Mouse (Mus musculus) splenic B cell, adult 2 months (primary cell): ENCODE measurements around the gene Gm3138.
"Not testable (repeated sequence)": the region's sequence is repeated elsewhere in the genome, so short reads cannot be mapped to it uniquely, and the experiment has no call there.

Experiments used
- DNase-seq: peaks from one replicate; pipeline ENCODE4 v3.0.0-alpha.2; 2011; ENCODE audit warnings: low read depth, low spot score
- H3K27me3 ChIP-seq: 2 replicates; pipeline ENCODE4 v1.6.1; 2012; ENCODE audit warnings: mild to moderate bottlenecking, low read length, moderate library complexity, mixed read lengths; ENCODE audit not compliant: control insufficient read depth, poor library complexity, insufficient read depth, severe bottlenecking
- H3K36me3 ChIP-seq: 2 replicates; pipeline ENCODE4 v1.6.1; 2012; ENCODE audit warnings: mild to moderate bottlenecking, low read length, moderate library complexity, mixed read lengths; ENCODE audit not compliant: control insufficient read depth, poor library complexity, insufficient read depth, severe bottlenecking

Gm3138 gene

DNA sequence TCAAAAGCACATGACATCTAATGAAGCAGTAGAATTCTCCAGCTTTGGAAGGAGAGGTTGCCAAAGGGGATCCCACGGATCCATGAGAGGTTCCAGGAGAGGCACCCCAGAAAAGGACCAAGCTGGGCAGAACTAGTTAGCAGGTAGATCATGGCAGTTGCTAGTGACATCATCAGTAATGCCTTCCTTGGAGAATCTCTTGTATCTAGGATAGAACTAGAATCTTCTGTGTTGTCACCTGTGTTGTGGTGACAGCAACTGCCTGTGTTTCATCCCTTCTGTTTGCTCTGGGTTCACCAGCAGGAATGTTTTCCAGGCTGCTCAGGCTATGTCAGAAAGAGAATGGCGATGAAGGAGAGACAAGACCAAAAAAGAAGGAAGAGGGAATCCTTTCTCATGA, at the start of gene Gm3138:
Gm3138 (plus strand) TSS at position 301 of the 400 bp plus-strand sequence.
- not testable (repeated sequence) for DNase-seq, H3K27me3 ChIP-seq, H3K36me3 ChIP-seq

- DNase-seq, H3K36me3 ChIP-seq, H3K27me3 ChIP-seq: not testable (repeated sequence)
These were observed 20.0 kb downstream of the Gm3138 start for GRCm38 (mm10) chr14:4269238-4269950.

DNA sequence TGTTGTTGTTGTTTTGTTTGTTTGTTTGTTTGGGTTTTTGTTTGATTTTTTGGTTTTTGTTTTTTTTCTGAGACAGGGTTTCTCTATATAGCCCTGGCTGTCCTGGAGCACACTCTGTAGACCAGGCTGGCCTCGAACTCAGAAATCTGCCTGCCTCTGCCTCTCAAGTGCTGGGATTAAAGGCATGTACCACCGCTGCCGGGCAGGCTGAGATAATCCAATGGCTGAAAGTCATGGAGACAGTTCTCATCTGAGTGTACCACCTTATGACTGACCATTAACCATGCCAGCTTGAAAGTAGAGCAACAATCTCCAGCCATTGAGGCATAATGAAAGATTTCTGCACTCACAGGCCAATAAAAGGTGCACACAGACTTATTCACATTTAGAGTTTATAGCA, 30.4 kb downstream of the Gm3138 start:
- not testable (repeated sequence) for H3K27me3 ChIP-seq, DNase-seq, H3K36me3 ChIP-seq
